30 mouse cellular contexts compared by ENCODE assay signal in the genomic region with DNA sequence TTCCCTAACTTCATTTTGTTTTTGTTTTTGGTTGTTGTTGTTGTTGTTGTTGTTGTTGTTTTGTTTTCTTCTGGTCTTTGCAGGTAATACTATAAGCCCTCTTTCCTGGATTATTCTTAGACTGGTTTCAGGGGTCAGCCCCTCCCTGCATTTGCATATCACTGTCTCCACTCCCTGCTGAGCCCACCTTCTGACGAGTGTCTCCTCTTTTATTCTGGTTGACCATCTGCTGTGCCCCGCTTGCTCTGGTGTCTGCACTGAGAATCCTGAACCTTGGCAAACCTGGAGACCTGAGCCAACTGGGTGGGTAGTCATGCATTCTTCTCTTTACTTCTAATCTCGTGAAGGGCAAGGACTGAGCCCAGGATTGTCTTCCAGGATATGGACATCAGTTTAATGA.
"Had no signal": no experiment of that assay in that cellular context is flagged by ENCODE, and none has a peak within 500 bp of the region (broad histone marks: within the 10 kb centered on the region; RNA-seq: fewer than 3 reads in every experiment).

No protein-coding gene starts in this region.

- H3K36me3 ChIP-seq: heart, embryonic 12.5 days; heart, embryonic 13.5 days; heart, embryonic 15.5 days; hindbrain, embryonic 10.5 days; hindbrain, embryonic 12.5 days; hindbrain, embryonic 13.5 days; hindbrain, embryonic 15.5 days; intestine, embryonic 15.5 days; kidney, embryonic 15.5 days had no signal

- H3K9ac ChIP-seq: heart, embryonic 12.5 days; heart, embryonic 13.5 days; heart, embryonic 15.5 days; hindbrain, embryonic 12.5 days; hindbrain, embryonic 13.5 days; hindbrain, embryonic 14.5 days; hindbrain, embryonic 15.5 days; intestine, embryonic 15.5 days; kidney, embryonic 15.5 days had no signal

- H3K9me3 ChIP-seq: heart, embryonic 13.5 days; heart, embryonic 15.5 days; hindbrain, embryonic 10.5 days; intestine, embryonic 15.5 days; kidney, embryonic 15.5 days had no signal

- H3K27ac ChIP-seq: heart, embryonic 13.5 days; heart, embryonic 15.5 days; hindbrain, embryonic 10.5 days; hindbrain, embryonic 12.5 days; hindbrain, embryonic 13.5 days; hindbrain, embryonic 14.5 days; hindbrain, embryonic 15.5 days; hindbrain, postnatal 0 days; intestine, embryonic 15.5 days; kidney, embryonic 15.5 days; kidney, postnatal 0 days; layer of hippocampus, adult 2 months; left cerebral cortex, adult 2 months had no signal

- DNase-seq: heart, postnatal 10 days; heart, postnatal 14 days; heart, postnatal 36 days; heart, postnatal 4 days; kidney, adult 11 months; kidney, adult 18-20 months; kidney, adult 2 months; kidney, adult 8-10 months; kidney, adult 9 months; kidney, postnatal 10 days; kidney, postnatal 14 days; kidney, postnatal 25 days; kidney, postnatal 36 days; kidney, postnatal 4 days; layer of hippocampus, adult 9-11 months; layer of hippocampus, postnatal 36 days had no signal

- H3K27me3 ChIP-seq: heart, embryonic 12.5 days; heart, embryonic 15.5 days; hindbrain, embryonic 12.5 days; hindbrain, embryonic 13.5 days; hindbrain, embryonic 15.5 days; intestine, embryonic 15.5 days; kidney, embryonic 15.5 days had no signal

- H3K4me1 ChIP-seq: heart, embryonic 12.5 days; heart, embryonic 13.5 days; heart, embryonic 15.5 days; hindbrain, embryonic 10.5 days; hindbrain, embryonic 12.5 days; hindbrain, embryonic 13.5 days; hindbrain, embryonic 15.5 days; intestine, embryonic 15.5 days; kidney, embryonic 15.5 days had no signal

- H3K4me3 ChIP-seq: heart, embryonic 12.5 days; heart, embryonic 13.5 days; heart, embryonic 15.5 days; hindbrain, embryonic 10.5 days; hindbrain, embryonic 12.5 days; hindbrain, embryonic 13.5 days; hindbrain, embryonic 15.5 days; intestine, embryonic 15.5 days; kidney, embryonic 15.5 days; layer of hippocampus, adult 2 months; left cerebral cortex, adult 2 months had no signal
